Mouse (Mus musculus) heart, adult 2 months (tissue): ENCODE measurements around the gene Gm8281.
"Not testable (repeated sequence)": the region's sequence is repeated elsewhere in the genome, so short reads cannot be mapped to it uniquely, and the experiment has no call there.

Source experiments
- CTCF ChIP-seq: fragments of 200-600 bp; IDR thresholded peaks from 2 replicates; pipeline ENCODE4 v1.8.1; 2022; ENCODE audit warnings: antibody characterized with exemption, mild to moderate bottlenecking, moderate library complexity
- POLR2A ChIP-seq: fragments of 200-500 bp; IDR thresholded peaks from 2 replicates; pipeline ENCODE4 v1.6.1; 2011; ENCODE audit warnings: mild to moderate bottlenecking, low read depth, low read length, control low read depth; ENCODE audit not compliant: insufficient read depth

DNA sequence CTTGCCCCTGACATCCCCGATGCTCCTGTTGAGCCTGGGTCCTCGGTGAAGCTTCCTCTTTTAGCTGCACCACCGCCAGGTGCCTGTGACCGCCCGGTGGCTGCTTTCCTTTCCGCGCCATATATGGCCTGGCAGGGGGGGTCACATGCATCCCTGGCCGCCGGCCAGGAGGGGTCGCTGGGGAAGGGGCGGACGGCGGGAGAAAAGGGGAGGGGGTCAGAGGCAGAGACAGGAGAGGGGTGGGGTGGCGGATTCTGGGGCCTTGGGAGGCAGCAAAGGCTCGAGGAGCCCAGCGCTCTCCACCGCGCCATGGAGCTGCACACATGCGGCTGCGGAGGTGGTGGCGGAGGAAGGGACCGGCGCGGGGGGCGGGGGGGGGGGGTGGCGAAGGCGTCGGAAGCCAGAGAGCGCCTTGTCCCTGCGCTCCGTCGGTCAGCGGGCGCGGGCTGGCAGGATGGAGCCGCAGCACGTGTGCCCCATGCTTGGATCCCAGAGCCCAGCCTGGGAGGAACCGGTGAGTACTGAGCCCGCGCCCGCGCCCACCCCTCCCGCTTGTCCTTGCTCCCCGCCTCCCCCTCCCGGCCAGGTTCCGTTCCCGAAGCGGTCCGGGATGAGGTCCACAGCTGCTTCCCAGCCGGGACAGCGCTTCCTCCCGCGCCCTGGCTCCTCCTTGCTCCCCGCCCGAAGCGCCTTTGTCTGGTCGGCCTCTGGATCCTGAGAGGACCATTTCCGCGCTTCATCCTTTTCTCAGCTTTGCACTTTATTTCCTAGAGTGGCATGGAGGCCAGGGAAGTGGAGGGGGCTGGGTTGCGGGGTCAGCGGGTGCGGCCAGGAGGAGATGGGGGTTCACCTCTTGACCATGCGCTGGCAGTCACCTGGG, at the start of gene Gm8281:
- TF ChIP-seq POLR2A, CTCF: not testable (repeated sequence)
